Mouse (Mus musculus): Measurements from ENCODE around the gene Rapgef3.

Gene Rapgef3

GRCm38 (mm10) chr15:97770280-97770679, 2.5 kb upstream of the Rapgef3 start:
- no peak for DNase-seq

GRCm38 (mm10) chr15:97768192-97768591, 420 bp upstream of the Rapgef3 start:
- peak; percentile 78 for DNase-seq

GRCm38 (mm10) chr15:97766594-97767279, 1.0 kb downstream of the Rapgef3 start:
- DNase-seq: peak; percentile 75

- no peak for DNase-seq
These were observed 1.6 kb downstream of the Rapgef3 start for GRCm38 (mm10) chr15:97766194-97766593.

- peak; percentile 65 for DNase-seq
These were observed 2.5 kb downstream of the Rapgef3 start for GRCm38 (mm10) chr15:97765090-97765794.

GRCm38 (mm10) chr15:97764532-97764931, 3.2 kb downstream of the Rapgef3 start:
- no peak for DNase-seq

GRCm38 (mm10) chr15:97763256-97764049, 4.3 kb downstream of the Rapgef3 start:
- DNase-seq: no peak

- peak; percentile 60 for DNase-seq
These were observed 5.0 kb downstream of the Rapgef3 start for GRCm38 (mm10) chr15:97762733-97763132.

- DNase-seq: no peak
These were observed 6.3 kb downstream of the Rapgef3 start for GRCm38 (mm10) chr15:97761438-97761837.

- no peak for DNase-seq
These were observed 6.8 kb downstream of the Rapgef3 start for GRCm38 (mm10) chr15:97760952-97761351.

- DNase-seq: no peak
These were observed 7.8 kb downstream of the Rapgef3 start for GRCm38 (mm10) chr15:97760006-97760405.

GRCm38 (mm10) chr15:97755361-97755760, 12.4 kb downstream of the Rapgef3 start:
- no peak for DNase-seq

- no peak for DNase-seq
These were observed 13.3 kb downstream of the Rapgef3 start for GRCm38 (mm10) chr15:97754476-97754875.

- DNase-seq: no peak
These were observed 15.3 kb downstream of the Rapgef3 start for GRCm38 (mm10) chr15:97752491-97752890.

GRCm38 (mm10) chr15:97751676-97752075, 16.1 kb downstream of the Rapgef3 start:
- DNase-seq: peak; percentile 54

GRCm38 (mm10) chr15:97750697-97751096, 17.1 kb downstream of the Rapgef3 start:
- peak; percentile 91 for DNase-seq

- no peak for DNase-seq
These were observed 17.9 kb downstream of the Rapgef3 start for GRCm38 (mm10) chr15:97749841-97750240.

GRCm38 (mm10) chr15:97749397-97749796, 18.4 kb downstream of the Rapgef3 start:
- DNase-seq: no peak

GRCm38 (mm10) chr15:97748964-97749363, 18.8 kb downstream of the Rapgef3 start:
- no peak for DNase-seq

GRCm38 (mm10) chr15:97748309-97748708, 19.5 kb downstream of the Rapgef3 start:
- DNase-seq: no peak

GRCm38 (mm10) chr15:97747486-97747885, 20.3 kb downstream of the Rapgef3 start:
- DNase-seq: no peak

- DNase-seq: no peak
These were observed 21.0 kb downstream of the Rapgef3 start for GRCm38 (mm10) chr15:97746748-97747147.

- DNase-seq: no peak
These were observed 21.5 kb downstream of the Rapgef3 start for GRCm38 (mm10) chr15:97746278-97746677.

GRCm38 (mm10) chr15:97745331-97745730, 22.4 kb downstream of the Rapgef3 start:
- peak; percentile 72 for DNase-seq

All from kidney, postnatal 10 days (tissue).